Mouse (Mus musculus): ENCODE results near the gene Tmbim4. TPM values are rescaled to one million over a fixed set of nuclear protein-coding genes. Genes with fewer than 3 reads are reported as not detected.

Tmbim4 gene
- total RNA-seq (2014; rRNA removed) (67.6 and 92.7 TPM in 2 replicates), polyA plus RNA-seq (2015; fragmentation: Nextera tagmentation; extraction: Ambion mirVana) (140 and 143 TPM in 2 replicates)

DNA sequence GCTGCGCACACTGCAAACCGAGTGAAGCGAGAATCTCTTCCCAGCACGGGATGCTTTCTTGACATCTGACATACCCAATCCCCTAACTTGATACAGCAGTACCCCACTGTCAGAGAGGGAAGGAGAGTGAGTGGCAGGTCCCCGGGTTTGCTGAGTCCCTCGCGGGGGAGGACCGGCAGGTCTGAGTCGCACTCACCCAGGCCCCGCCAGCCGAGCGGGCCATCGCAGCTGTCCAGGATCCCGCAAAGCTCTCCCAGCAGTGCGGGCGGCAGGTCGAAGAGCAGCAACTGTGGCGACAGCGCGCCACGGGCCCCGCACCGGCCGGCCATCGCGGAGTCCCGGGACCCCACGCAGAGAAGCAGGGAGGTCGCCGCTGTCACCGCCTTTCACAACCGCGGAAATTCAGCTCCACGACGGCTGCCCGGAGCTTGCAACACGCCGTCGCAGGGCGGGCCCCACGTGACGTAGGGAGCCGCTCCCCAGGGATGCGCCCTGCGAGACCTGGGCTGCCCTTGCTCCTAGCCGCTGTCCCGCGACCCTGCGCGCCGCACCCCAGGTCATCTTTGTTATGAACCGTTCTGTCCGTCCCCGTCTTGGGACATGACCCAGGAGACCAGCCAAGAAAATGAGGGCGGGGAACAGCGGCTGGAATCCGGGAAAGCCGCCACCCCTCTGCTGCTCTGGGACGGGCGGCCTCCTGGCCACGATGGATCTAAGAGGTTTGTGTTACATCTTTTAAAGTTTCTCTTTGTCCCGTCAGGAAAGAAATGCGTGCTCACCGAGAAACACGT lies at the start of gene Tmbim4:
Gene Tmbim4, plus strand, starts transcription at position 460 of the 791 bp plus-strand sequence.
- Histone ChIP-seq H3K9ac (replicated peaks; ENCODE audit: low read length) (0 out of 2 replicates have a peak within 1 kb of the TSS, but pooled peaks have one; percentile 13), H3K27me3 (ENCODE audit: insufficient read depth, low read length) (no peaks in the 10 kb centered on the region), H3K4me1 (ENCODE audit: insufficient read depth, low read length) (no peaks in the 10 kb centered on the region), H3K36me3 (ENCODE audit: insufficient read depth, low read length) (no peaks in the 10 kb centered on the region), H3K27ac (no peak within 1 kb of the TSS), H3K4me3 (ENCODE audit: low read length) (peak within 1 kb of the TSS; percentile 44), H3K9me3 (ENCODE audit: low read length) (no peaks in the 10 kb centered on the region), H3K4me2 (ENCODE audit: low read depth, low read length) (peak within 1 kb of the TSS; percentile 76)
- TF ChIP-seq CTCF (IDR thresholded peaks at IDR 0.05; ENCODE audit: low read depth) = no peak
- DNase-seq (ENCODE audit: low spot score) (peak; percentile 16), ATAC-seq (no peak; the same call in 1 of the 2 replicates)
- 1% methylated on average over 65 of the region's 65 CpGs for WGBS

GRCm38 (mm10) chr10:120151672-120152071 lies 49.7 kb upstream of the Tmbim4 start:
- H3K36me3 ChIP-seq (ENCODE audit: insufficient read depth, low read length) = no peaks in the 10 kb centered on the region
- H3K4me3 ChIP-seq (ENCODE audit: low read length) = no peak overlapping the region
- no peaks in the 10 kb centered on the region for H3K27me3 ChIP-seq (ENCODE audit: insufficient read depth, low read length)
- no peak overlapping the region for H3K27ac ChIP-seq
- H3K4me2 ChIP-seq (ENCODE audit: low read depth, low read length) = no peak overlapping the region
- DNase-seq (ENCODE audit: low spot score) (no peak), ATAC-seq (no peak)
- no peaks in the 10 kb centered on the region for H3K9me3 ChIP-seq (ENCODE audit: low read length)
- 93% methylated on average over 7 of the region's 7 CpGs for WGBS
- H3K4me1 ChIP-seq (ENCODE audit: insufficient read depth, low read length) = no peaks in the 10 kb centered on the region
- H3K9ac ChIP-seq (replicated peaks; ENCODE audit: low read length) = no peak overlapping the region
- no peak for TF ChIP-seq CTCF (IDR thresholded peaks at IDR 0.05; ENCODE audit: low read depth)

DNA sequence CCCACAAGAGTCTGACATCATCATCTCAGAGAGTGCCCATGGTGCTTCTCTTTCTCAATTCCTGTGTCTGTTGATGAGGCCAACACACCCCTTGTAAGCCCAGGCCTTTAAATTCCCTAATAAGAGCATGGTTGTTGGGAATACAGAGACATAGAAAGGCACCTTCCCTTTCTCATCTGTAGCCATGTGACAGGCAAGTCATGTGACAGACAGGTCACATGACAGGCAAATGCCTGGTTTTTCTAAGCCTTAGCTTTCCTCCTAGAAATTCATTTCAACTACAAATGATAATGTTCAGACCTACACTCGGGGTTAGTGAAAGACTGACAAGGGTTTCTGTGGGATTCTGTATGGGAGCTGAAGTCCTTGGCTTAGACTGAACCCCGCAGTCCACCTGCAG lies 47.5 kb upstream of the Tmbim4 start:
- no peak for TF ChIP-seq CTCF (IDR thresholded peaks at IDR 0.05; ENCODE audit: low read depth)
- Histone ChIP-seq H3K9me3 (ENCODE audit: low read length) (no peaks in the 10 kb centered on the region), H3K27ac (no peak overlapping the region), H3K4me1 (ENCODE audit: insufficient read depth, low read length) (no peaks in the 10 kb centered on the region), H3K4me2 (ENCODE audit: low read depth, low read length) (no peak overlapping the region), H3K27me3 (ENCODE audit: insufficient read depth, low read length) (no peaks in the 10 kb centered on the region), H3K9ac (replicated peaks; ENCODE audit: low read length) (no peak overlapping the region), H3K36me3 (ENCODE audit: insufficient read depth, low read length) (no peaks in the 10 kb centered on the region), H3K4me3 (ENCODE audit: low read length) (no peak overlapping the region)
- DNase-seq (ENCODE audit: low spot score) (no peak), ATAC-seq (no peak)
- WGBS = 92% methylated on average over 2 of the region's 2 CpGs

DNA sequence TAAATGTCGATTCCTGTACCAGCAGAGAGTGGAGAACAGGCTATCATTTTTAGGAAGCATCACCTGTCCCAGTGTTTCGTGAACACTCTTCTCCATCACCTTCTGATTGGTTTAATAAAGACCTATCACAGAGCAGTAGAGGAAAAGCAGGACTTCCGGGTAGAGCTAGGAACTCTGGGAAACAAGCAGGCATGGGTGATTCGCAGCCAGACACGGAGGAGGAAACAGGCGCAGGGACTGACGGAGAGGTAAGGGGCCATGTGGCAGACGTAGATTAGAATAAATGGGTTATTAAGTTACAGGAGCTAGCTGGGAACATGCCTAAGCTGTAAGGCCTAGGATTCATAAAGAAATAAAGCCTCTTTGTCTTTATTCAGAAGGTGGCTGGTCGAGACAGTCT lies 40.9 kb upstream of the Tmbim4 start:
- Histone ChIP-seq H3K27ac (no peak overlapping the region), H3K36me3 (ENCODE audit: insufficient read depth, low read length) (no peaks in the 10 kb centered on the region), H3K4me3 (ENCODE audit: low read length) (no peak overlapping the region), H3K4me1 (ENCODE audit: insufficient read depth, low read length) (no peaks in the 10 kb centered on the region), H3K9ac (replicated peaks; ENCODE audit: low read length) (no peak overlapping the region), H3K4me2 (ENCODE audit: low read depth, low read length) (no peak overlapping the region), H3K27me3 (ENCODE audit: insufficient read depth, low read length) (no peaks in the 10 kb centered on the region), H3K9me3 (ENCODE audit: low read length) (no peaks in the 10 kb centered on the region)
- TF ChIP-seq CTCF (IDR thresholded peaks at IDR 0.05; ENCODE audit: low read depth) = no peak
- DNase-seq (ENCODE audit: low spot score) = no peak
- WGBS = 81% methylated on average over 9 of the region's 9 CpGs
- ATAC-seq = no peak

DNA sequence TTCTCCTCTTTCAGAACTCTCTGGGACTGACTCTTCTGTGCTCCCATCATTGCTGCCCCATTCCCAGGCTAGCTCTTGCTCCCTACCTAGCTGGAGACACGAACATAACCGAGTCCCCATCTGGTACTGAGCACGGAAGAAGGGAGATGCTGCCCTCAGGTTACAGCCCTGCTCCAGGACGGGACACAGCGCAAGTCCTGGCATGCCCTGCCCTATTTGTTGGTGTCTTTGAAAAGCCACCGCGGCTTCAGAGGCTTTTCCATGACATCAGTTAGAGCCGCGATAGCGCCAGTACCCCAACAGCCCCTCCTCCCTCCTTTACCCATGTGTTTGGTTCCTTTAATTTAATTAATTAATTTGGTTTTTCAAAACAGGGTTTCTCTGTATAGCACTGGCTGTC lies 38.5 kb upstream of the Tmbim4 start:
- no peak overlapping the region for H3K9ac ChIP-seq (replicated peaks; ENCODE audit: low read length)
- ATAC-seq (no peak), DNase-seq (ENCODE audit: low spot score) (no peak)
- H3K36me3 ChIP-seq (ENCODE audit: insufficient read depth, low read length) = no peaks in the 10 kb centered on the region
- TF ChIP-seq CTCF (IDR thresholded peaks at IDR 0.05; ENCODE audit: low read depth) = no peak
- WGBS = 85% methylated on average over 10 of the region's 10 CpGs
- H3K4me3 ChIP-seq (ENCODE audit: low read length) = no peak overlapping the region
- no peak overlapping the region for H3K4me2 ChIP-seq (ENCODE audit: low read depth, low read length)
- H3K27me3 ChIP-seq (ENCODE audit: insufficient read depth, low read length) = no peaks in the 10 kb centered on the region
- H3K4me1 ChIP-seq (ENCODE audit: insufficient read depth, low read length) = no peaks in the 10 kb centered on the region
- H3K27ac ChIP-seq = no peak overlapping the region
- no peaks in the 10 kb centered on the region for H3K9me3 ChIP-seq (ENCODE audit: low read length)

GRCm38 (mm10) chr10:120163490-120163889 lies 37.9 kb upstream of the Tmbim4 start:
- Histone ChIP-seq H3K36me3 (ENCODE audit: insufficient read depth, low read length) (no peaks in the 10 kb centered on the region), H3K4me1 (ENCODE audit: insufficient read depth, low read length) (no peaks in the 10 kb centered on the region), H3K9me3 (ENCODE audit: low read length) (no peaks in the 10 kb centered on the region), H3K4me3 (ENCODE audit: low read length) (no peak overlapping the region), H3K9ac (replicated peaks; ENCODE audit: low read length) (no peak overlapping the region), H3K27me3 (ENCODE audit: insufficient read depth, low read length) (no peaks in the 10 kb centered on the region), H3K27ac (no peak overlapping the region), H3K4me2 (ENCODE audit: low read depth, low read length) (no peak overlapping the region)
- WGBS = 92% methylated on average over 7 of the region's 7 CpGs
- no peak for TF ChIP-seq CTCF (IDR thresholded peaks at IDR 0.05; ENCODE audit: low read depth)
- no peak for ATAC-seq
- no peak for DNase-seq (ENCODE audit: low spot score)
